Mouse (Mus musculus): ENCODE measurements at regions not wholly inside any gene's neighbourhood (a gene's known extent, or its start where the extent isn't known, plus 50 kb on each side); places are given as distances from the start of the nearest gene placed in this dataset.

GRCm38 (mm10) chr12:13883317-13883716 lies 268.5 kb downstream of the Fam84a start:
- Histone ChIP-seq H3K36me3 (ENCODE audit: control insufficient read depth, insufficient read depth, low read length) (no peaks in the 10 kb centered on the region), H3K27ac (ENCODE audit: control insufficient read depth, insufficient read depth, low read depth, low read length) (no peak overlapping the region), H3K4me3 (ENCODE audit: control insufficient read depth, low read depth, low read length) (no peak overlapping the region), H3K4me1 (ENCODE audit: control insufficient read depth, insufficient read depth, low read length) (no peaks in the 10 kb centered on the region), H3K27me3 (ENCODE audit: control insufficient read depth, insufficient read depth, low read length) (no peaks in the 10 kb centered on the region)
- no peak for TF ChIP-seq CTCF (IDR thresholded peaks at IDR 0.05; ENCODE audit: control insufficient read depth, insufficient read depth, insufficient replicate concordance, low read depth, low read length)
- no peak for TF ChIP-seq POLR2A (IDR thresholded peaks at IDR 0.05; ENCODE audit: control insufficient read depth, low read depth, low read length)

- TF ChIP-seq CTCF (IDR thresholded peaks at IDR 0.05; ENCODE audit: control insufficient read depth, insufficient read depth, insufficient replicate concordance, low read depth, low read length) (no peak), POLR2A (IDR thresholded peaks at IDR 0.05; ENCODE audit: control insufficient read depth, low read depth, low read length) (no peak)
- H3K27me3 ChIP-seq (ENCODE audit: control insufficient read depth, insufficient read depth, low read length), result no peaks in the 10 kb centered on the region
These were observed 282.7 kb downstream of the Fam84a start for GRCm38 (mm10) chr12:13869161-13869560.

GRCm38 (mm10) chr12:13861226-13861625 lies 290.6 kb downstream of the Fam84a start:
- Histone ChIP-seq H3K36me3 (ENCODE audit: control insufficient read depth, insufficient read depth, low read length) (no peaks in the 10 kb centered on the region), H3K4me1 (ENCODE audit: control insufficient read depth, insufficient read depth, low read length) (no peaks in the 10 kb centered on the region), H3K4me3 (ENCODE audit: control insufficient read depth, low read depth, low read length) (no peak overlapping the region), H3K27me3 (ENCODE audit: control insufficient read depth, insufficient read depth, low read length) (no peaks in the 10 kb centered on the region), H3K27ac (ENCODE audit: control insufficient read depth, insufficient read depth, low read depth, low read length) (no peak overlapping the region)
- TF ChIP-seq CTCF (IDR thresholded peaks at IDR 0.05; ENCODE audit: control insufficient read depth, insufficient read depth, insufficient replicate concordance, low read depth, low read length), result no peak
- no peak for TF ChIP-seq POLR2A (IDR thresholded peaks at IDR 0.05; ENCODE audit: control insufficient read depth, low read depth, low read length)

More at GRCm38 (mm10) chr12:13869161-13869560, 282.7 kb downstream of the Fam84a start:
- H3K4me1 ChIP-seq (ENCODE audit: control insufficient read depth, insufficient read depth, low read length), result no peaks in the 10 kb centered on the region
- H3K27ac ChIP-seq (ENCODE audit: control insufficient read depth, insufficient read depth, low read depth, low read length), result no peak overlapping the region
- no peaks in the 10 kb centered on the region for H3K36me3 ChIP-seq (ENCODE audit: control insufficient read depth, insufficient read depth, low read length)
- H3K4me3 ChIP-seq (ENCODE audit: control insufficient read depth, low read depth, low read length), result no peak overlapping the region

- H3K27me3 ChIP-seq (ENCODE audit: control insufficient read depth, insufficient read depth, low read length), result no peaks in the 10 kb centered on the region
- no peak overlapping the region for H3K27ac ChIP-seq (ENCODE audit: control insufficient read depth, insufficient read depth, low read depth, low read length)
- H3K36me3 ChIP-seq (ENCODE audit: control insufficient read depth, insufficient read depth, low read length), result no peaks in the 10 kb centered on the region
- H3K4me1 ChIP-seq (ENCODE audit: control insufficient read depth, insufficient read depth, low read length), result no peaks in the 10 kb centered on the region
- TF ChIP-seq POLR2A (IDR thresholded peaks at IDR 0.05; ENCODE audit: control insufficient read depth, low read depth, low read length) (no peak), CTCF (IDR thresholded peaks at IDR 0.05; ENCODE audit: control insufficient read depth, insufficient read depth, insufficient replicate concordance, low read depth, low read length) (peak; percentile 31; the same call in 1 of the 2 replicates)
- no peak overlapping the region for H3K4me3 ChIP-seq (ENCODE audit: control insufficient read depth, low read depth, low read length)
These were observed 307.0 kb downstream of the Fam84a start for GRCm38 (mm10) chr12:13844532-13845485.

- no peak overlapping the region for H3K4me3 ChIP-seq (ENCODE audit: control insufficient read depth, low read depth, low read length)
- no peak for TF ChIP-seq POLR2A (IDR thresholded peaks at IDR 0.05; ENCODE audit: control insufficient read depth, low read depth, low read length)
- TF ChIP-seq CTCF (IDR thresholded peaks at IDR 0.05; ENCODE audit: control insufficient read depth, insufficient read depth, insufficient replicate concordance, low read depth, low read length), result no peak
- H3K4me1 ChIP-seq (ENCODE audit: control insufficient read depth, insufficient read depth, low read length), result no peaks in the 10 kb centered on the region
- no peak overlapping the region for H3K27ac ChIP-seq (ENCODE audit: control insufficient read depth, insufficient read depth, low read depth, low read length)
- no peaks in the 10 kb centered on the region for H3K36me3 ChIP-seq (ENCODE audit: control insufficient read depth, insufficient read depth, low read length)
- H3K27me3 ChIP-seq (ENCODE audit: control insufficient read depth, insufficient read depth, low read length), result no peaks in the 10 kb centered on the region
These were observed 308.3 kb downstream of the Fam84a start for GRCm38 (mm10) chr12:13843423-13844080.

- Histone ChIP-seq H3K27ac (ENCODE audit: control insufficient read depth, insufficient read depth, low read depth, low read length) (no peak overlapping the region), H3K4me1 (ENCODE audit: control insufficient read depth, insufficient read depth, low read length) (no peaks in the 10 kb centered on the region), H3K36me3 (ENCODE audit: control insufficient read depth, insufficient read depth, low read length) (no peaks in the 10 kb centered on the region), H3K27me3 (ENCODE audit: control insufficient read depth, insufficient read depth, low read length) (no peaks in the 10 kb centered on the region), H3K4me3 (ENCODE audit: control insufficient read depth, low read depth, low read length) (no peak overlapping the region)
- no peak for TF ChIP-seq POLR2A (IDR thresholded peaks at IDR 0.05; ENCODE audit: control insufficient read depth, low read depth, low read length)
- no peak for TF ChIP-seq CTCF (IDR thresholded peaks at IDR 0.05; ENCODE audit: control insufficient read depth, insufficient read depth, insufficient replicate concordance, low read depth, low read length)
These were observed 310.6 kb downstream of the Fam84a start for GRCm38 (mm10) chr12:13841238-13841637.

GRCm38 (mm10) chr12:13834723-13835122 lies 317.1 kb downstream of the Fam84a start:
- TF ChIP-seq CTCF (IDR thresholded peaks at IDR 0.05; ENCODE audit: control insufficient read depth, insufficient read depth, insufficient replicate concordance, low read depth, low read length) (no peak), POLR2A (IDR thresholded peaks at IDR 0.05; ENCODE audit: control insufficient read depth, low read depth, low read length) (no peak)
- Histone ChIP-seq H3K36me3 (ENCODE audit: control insufficient read depth, insufficient read depth, low read length) (no peaks in the 10 kb centered on the region), H3K4me1 (ENCODE audit: control insufficient read depth, insufficient read depth, low read length) (no peaks in the 10 kb centered on the region), H3K27ac (ENCODE audit: control insufficient read depth, insufficient read depth, low read depth, low read length) (no peak overlapping the region), H3K27me3 (ENCODE audit: control insufficient read depth, insufficient read depth, low read length) (no peaks in the 10 kb centered on the region), H3K4me3 (ENCODE audit: control insufficient read depth, low read depth, low read length) (no peak overlapping the region)

Measured in testis, adult 2 months (tissue).